Mouse (Mus musculus) heart, embryonic 10.5 days (tissue): Measurements from ENCODE around the gene Olfr419. TPM values are rescaled to one million over a fixed set of nuclear protein-coding genes. Genes with fewer than 3 reads are reported as not detected.

Source experiments
- polyA plus RNA-seq: library from polyadenylated mRNA; unstranded; fragments of >200 nt; fragmentation: Nextera tagmentation; extraction: Ambion mirVana; gene quantifications from 2 replicates; pipeline ENCODE4 v1.2.1, GENCODE M21; 2016

The Olfr419 gene
- polyA plus RNA-seq, 1 experiment from 2014 or later = not detected

Other genes with a start within 250 kb of the Olfr419 start
- gene Ifi205, start 220.3 kb downstream of the Olfr419 start, polyA plus RNA-seq = 1.2 and 2.6 TPM in 2 replicates
- gene Olfr433, start 211.4 kb downstream of the Olfr419 start, polyA plus RNA-seq = 0.13 TPM in 1 of 2 replicates, not detected in the other
- gene Olfr432, start 202.9 kb downstream of the Olfr419 start, polyA plus RNA-seq = not detected in 2 replicates
- not detected in 2 replicates for gene Olfr430, start 185.5 kb downstream of the Olfr419 start, polyA plus RNA-seq
- gene Olfr429, start 167.7 kb downstream of the Olfr419 start, polyA plus RNA-seq = not detected in 2 replicates
- gene Olfr427, start 155.2 kb downstream of the Olfr419 start, polyA plus RNA-seq = not detected in 2 replicates
- not detected in 2 replicates for gene Olfr231, start 130.9 kb downstream of the Olfr419 start, polyA plus RNA-seq
- gene Olfr424, start 120.5 kb downstream of the Olfr419 start, polyA plus RNA-seq = not detected in 2 replicates
- 0.09 TPM in 1 of 2 replicates, not detected in the other for gene Olfr420, start 96.4 kb downstream of the Olfr419 start, polyA plus RNA-seq
- gene Spta1, start 79.3 kb downstream of the Olfr419 start, polyA plus RNA-seq = 3.8 and 6.7 TPM in 2 replicates
- not detected in 2 replicates for gene Mptx1, start 78.5 kb upstream of the Olfr419 start, polyA plus RNA-seq
- gene Olfr417, start 113.1 kb upstream of the Olfr419 start, polyA plus RNA-seq = not detected in 2 replicates
- gene Olfr248, start 139.0 kb upstream of the Olfr419 start, polyA plus RNA-seq = not detected in 2 replicates
- gene Olfr414, start 172.0 kb upstream of the Olfr419 start, polyA plus RNA-seq = not detected in 2 replicates
- not detected in 2 replicates for gene Olfr220, start 190.0 kb upstream of the Olfr419 start, polyA plus RNA-seq
- gene Fmn2, start 249.8 kb upstream of the Olfr419 start, polyA plus RNA-seq = 0.36 and 0.50 TPM in 2 replicates